Mouse (Mus musculus) erythroblast, adult 5-6 weeks (primary cell): ENCODE results near the gene Rps3a1. TPM values are rescaled to one million over a fixed set of nuclear protein-coding genes. Genes with fewer than 3 reads are reported as not detected.

ENCODE experiments used
- total RNA-seq, 2 experiments: library from RNA; stranded (forward) in 1 of 2; stranded (reverse) in 1 of 2; fragments of 150-400 nt in 1 of 2; fragments of 200-764, 138-1000 nt in 1 of 2; gene quantifications; 2 replicates each; pipeline versions ENCODE4 v1.2.3 to v1.2.4; 2015 to 2017; ENCODE audit warnings: low replicate concordance in 2 of 2

The Rps3a1 gene
- total RNA-seq, 2 experiments from 2014 or later: 844 to 1,033 TPM

Other genes starting within 250 kb of the Rps3a1 start
- gene Sh3d19, start 171.6 kb downstream of the Rps3a1 start, total RNA-seq (2015; ENCODE audit: low replicate concordance): 1.7 and 2.7 TPM in 2 replicates
- gene Sh3d19, start 171.6 kb downstream of the Rps3a1 start, total RNA-seq (2017; ENCODE audit: low replicate concordance): 8.2 and 8.9 TPM in 2 replicates
- not detected in 2 replicates for gene Prss48, start 140.2 kb downstream of the Rps3a1 start, total RNA-seq (2015; ENCODE audit: low replicate concordance)
- gene Prss48, start 140.2 kb downstream of the Rps3a1 start, total RNA-seq (2017; ENCODE audit: low replicate concordance): not detected in 2 replicates
- gene Lrba, start 82.0 kb upstream of the Rps3a1 start, total RNA-seq (2015; ENCODE audit: low replicate concordance): 3.5 and 7.9 TPM in 2 replicates
- gene Lrba, start 82.0 kb upstream of the Rps3a1 start, total RNA-seq (2017; ENCODE audit: low replicate concordance): 13.5 and 18.1 TPM in 2 replicates